Mouse (Mus musculus) MEL (cell line): ENCODE data around the gene Olfr545. TPM values are rescaled to one million over a fixed set of nuclear protein-coding genes. Genes with fewer than 3 reads are reported as not detected.

Experiments
- DNase-seq: peaks from one replicate; pipeline ENCODE4 v3.0.0; 2011; ENCODE audit warnings: low read depth, low spot score
- H3K27ac ChIP-seq: 2 replicates; pipeline ENCODE4 v1.5.1; 2012; ENCODE audit warnings: low read depth, mild to moderate bottlenecking, control low read depth, low read length, moderate library complexity; ENCODE audit not compliant: control insufficient read depth
- H3K27me3 ChIP-seq, 2 experiments: fragments of 150-350 bp in 1 of 2; sonication (generic) in 1 of 2; 2 replicates each; pipeline ENCODE4 v1.6.1; 2012; ENCODE audit warnings: low read length in 2 of 2, mild to moderate bottlenecking in 2 of 2, improper control_type of control experiment in 1 of 2, moderate library complexity in 1 of 2; ENCODE audit not compliant: insufficient read depth in 2 of 2, control insufficient read depth in 1 of 2
- H3K36me3 ChIP-seq, 2 experiments: 2 replicates each; pipeline ENCODE4 v1.6.1; 2012 to 2014; ENCODE audit warnings: low read length in 2 of 2, improper control_type of control experiment in 1 of 2, inconsistent platforms in 1 of 2, mild to moderate bottlenecking in 1 of 2; ENCODE audit not compliant: insufficient read depth in 2 of 2, control insufficient read depth in 1 of 2
- H3K4me1 ChIP-seq, 2 experiments: fragments of 150-350 bp in 1 of 2; sonication (generic) in 1 of 2; 2 replicates each; pipeline ENCODE4 v1.6.1; 2012; ENCODE audit warnings: low read length in 2 of 2, improper control_type of control experiment in 1 of 2, mild to moderate bottlenecking in 1 of 2; ENCODE audit not compliant: insufficient read depth in 2 of 2, control insufficient read depth in 1 of 2
- H3K4me3 ChIP-seq, 2 experiments: fragments of 150-350 bp in 1 of 2; sonication (generic) in 1 of 2; 2 replicates each; pipeline ENCODE4 v1.5.1; 2012; ENCODE audit warnings: low read depth in 2 of 2, low read length in 2 of 2, mild to moderate bottlenecking in 2 of 2, moderate library complexity in 2 of 2, control low read depth in 1 of 2, improper control_type of control experiment in 1 of 2; ENCODE audit not compliant: control insufficient read depth in 1 of 2, insufficient read depth in 1 of 2
- H3K79me2 ChIP-seq: 2 replicates; pipeline ENCODE4 v1.6.1; 2012; ENCODE audit warnings: mild to moderate bottlenecking, low read length, moderate library complexity; ENCODE audit not compliant: control insufficient read depth, poor library complexity, insufficient read depth
- H3K9ac ChIP-seq: 2 replicates; pipeline ENCODE4 v1.6.1; 2012; ENCODE audit warnings: low read depth, mild to moderate bottlenecking, control low read depth, low read length, moderate library complexity; ENCODE audit not compliant: control insufficient read depth, poor library complexity, severe bottlenecking
- H3K9me3 ChIP-seq: fragments of 150-350 bp; sonication (generic); replicated peaks from 2 replicates; pipeline ENCODE4 v1.6.1; 2012; ENCODE audit warnings: mild to moderate bottlenecking, low read length, improper control_type of control experiment, moderate library complexity; ENCODE audit not compliant: insufficient read depth
- EP300 ChIP-seq, 2 experiments: IDR thresholded peaks; 2 replicates each; pipeline ENCODE4 v1.6.1; 2011; ENCODE audit warnings: improper control_type of control experiment in 2 of 2, low read length in 2 of 2, low read depth in 1 of 2, mild to moderate bottlenecking in 1 of 2
- GABPA ChIP-seq: IDR thresholded peaks from 2 replicates; pipeline ENCODE4 v1.6.1; 2012; ENCODE audit warnings: low read depth, mild to moderate bottlenecking, inconsistent platforms, low read length, improper control_type of control experiment, moderate library complexity
- HCFC1 ChIP-seq: IDR thresholded peaks from 2 replicates; pipeline ENCODE4 v1.6.1; 2012; ENCODE audit warnings: low read depth, mild to moderate bottlenecking, inconsistent platforms, low read length, improper control_type of control experiment, moderate library complexity
- MAFK ChIP-seq: IDR thresholded peaks from 2 replicates; pipeline ENCODE4 v1.6.1; 2011; ENCODE audit warnings: low read depth, mild to moderate bottlenecking, low read length, improper control_type of control experiment, borderline replicate concordance
- MAZ ChIP-seq: IDR thresholded peaks from 2 replicates; pipeline ENCODE4 v1.6.1; 2012; ENCODE audit warnings: low read depth, mild to moderate bottlenecking, inconsistent platforms, low read length, improper control_type of control experiment
- MXI1 ChIP-seq: IDR thresholded peaks from 2 replicates; pipeline ENCODE4 v1.6.1; 2011; ENCODE audit warnings: mild to moderate bottlenecking, low read depth, low read length, improper control_type of control experiment
- MYB ChIP-seq: IDR thresholded peaks from 2 replicates; pipeline ENCODE4 v1.6.1; 2011; ENCODE audit warnings: mild to moderate bottlenecking, low read depth, low read length, improper control_type of control experiment
- MYC ChIP-seq: IDR thresholded peaks from 2 replicates; pipeline ENCODE4 v1.6.1; 2011; ENCODE audit warnings: low read depth, mild to moderate bottlenecking, low read length, improper control_type of control experiment, moderate library complexity
- NRF1 ChIP-seq: IDR thresholded peaks from 2 replicates; pipeline ENCODE4 v1.6.1; 2014; ENCODE audit warnings: low read depth, mild to moderate bottlenecking, inconsistent platforms, low read length, improper control_type of control experiment, moderate library complexity; ENCODE audit not compliant: poor library complexity, insufficient read depth, severe bottlenecking
- POLR2AphosphoS2 ChIP-seq: IDR thresholded peaks from 2 replicates; pipeline ENCODE4 v1.6.1; 2011; ENCODE audit warnings: low read length, improper control_type of control experiment
- RCOR1 ChIP-seq: IDR thresholded peaks from 2 replicates; pipeline ENCODE4 v1.6.1; 2012; ENCODE audit warnings: low read depth, mild to moderate bottlenecking, inconsistent platforms, low read length, improper control_type of control experiment
- SIN3A ChIP-seq: IDR thresholded peaks from 2 replicates; pipeline ENCODE4 v1.6.1; 2012; ENCODE audit warnings: low read length, improper control_type of control experiment, inconsistent platforms
- SMC3 ChIP-seq: IDR thresholded peaks from 2 replicates; pipeline ENCODE4 v1.6.1; 2011; ENCODE audit warnings: low read depth, low read length, improper control_type of control experiment
- TAL1 ChIP-seq: IDR thresholded peaks from 2 replicates; pipeline ENCODE4 v1.6.1; 2012; ENCODE audit warnings: mild to moderate bottlenecking, inconsistent platforms, low read length, moderate library complexity, mixed read lengths
- TBP ChIP-seq: IDR thresholded peaks from 2 replicates; pipeline ENCODE4 v1.8.0; 2011; ENCODE audit warnings: low read depth, low read length, improper control_type of control experiment
- UBTF ChIP-seq: IDR thresholded peaks from 2 replicates; pipeline ENCODE4 v1.6.1; 2012; ENCODE audit warnings: low read depth, mild to moderate bottlenecking, inconsistent platforms, low read length, improper control_type of control experiment, moderate library complexity, borderline replicate concordance; ENCODE audit not compliant: insufficient read depth
- USF2 ChIP-seq, 2 experiments: IDR thresholded peaks; 2 replicates each; pipeline ENCODE4 v1.6.1; 2011 to 2012; ENCODE audit warnings: improper control_type of control experiment in 2 of 2, low read length in 2 of 2, borderline replicate concordance in 1 of 2, inconsistent platforms in 1 of 2, low read depth in 1 of 2, mild to moderate bottlenecking in 1 of 2; ENCODE audit not compliant: insufficient read depth in 1 of 2
- ZC3H11A ChIP-seq: IDR thresholded peaks from 2 replicates; pipeline ENCODE4 v1.6.1; 2012; ENCODE audit warnings: low read depth, mild to moderate bottlenecking, inconsistent platforms, low read length, improper control_type of control experiment
- ZKSCAN1 ChIP-seq: IDR thresholded peaks from 2 replicates; pipeline ENCODE4 v1.6.1; 2012; ENCODE audit warnings: low read depth, mild to moderate bottlenecking, inconsistent platforms, low read length, improper control_type of control experiment, moderate library complexity
- ZMIZ1 ChIP-seq: IDR thresholded peaks from 2 replicates; pipeline ENCODE4 v1.6.1; 2012; ENCODE audit warnings: low read depth, mild to moderate bottlenecking, inconsistent platforms, low read length, improper control_type of control experiment, moderate library complexity
- polyA plus RNA-seq, 2 experiments: library from polyadenylated mRNA; stranded (reverse) in 1 of 2; unstranded in 1 of 2; fragments of >175 nt in 1 of 2; fragments of >200 nt in 1 of 2; gene quantifications; 2 replicates each; pipeline versions ENCODE4 v1.2.1 to v1.2.4; 2012; ENCODE audit warnings: low replicate concordance in 2 of 2, low read depth in 1 of 2; ENCODE audit not compliant: insufficient read length in 2 of 2, insufficient read depth in 1 of 2, missing spikeins in 1 of 2
- total RNA-seq: library from RNA; depleted of rRNA; stranded (reverse); fragments of 300-350 nt; gene quantifications from 2 replicates; pipeline ENCODE4 v1.2.3, GENCODE M21; 2012

Olfr545 gene
- total and polyA plus RNA-seq, 3 experiments, result 0.12 to 0.25 TPM; not detected in 1

DNA sequence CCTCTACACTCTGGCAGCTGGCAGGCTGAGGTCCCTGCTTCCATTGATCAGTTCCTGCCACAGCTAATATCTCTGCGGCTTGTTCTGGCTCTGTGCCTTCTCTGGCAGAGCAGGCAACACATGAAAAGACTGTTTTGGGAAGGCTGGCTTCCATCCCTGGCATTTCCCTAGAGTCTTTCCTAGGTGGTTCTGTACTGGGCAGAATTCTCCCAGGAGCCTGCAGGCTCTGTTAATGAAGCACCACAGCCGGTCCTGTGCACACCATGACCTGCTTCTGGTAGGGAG is 17.6 kb upstream of the Olfr545 start:
- H3K9me3 ChIP-seq, result no peaks in the 10 kb centered on the region
- H3K27me3 ChIP-seq, result peaks cover 5 to 6% of the 10 kb centered on the region in 2 experiments; a peak in 3 of 4 replicates
- DNase-seq, result no peak
- peaks cover 0 to 6% of the 10 kb centered on the region in 2 experiments; a peak in 1 of 4 replicates for H3K36me3 ChIP-seq
- TF ChIP-seq ZKSCAN1 (no peak), USF2 (IDR thresholded peaks at IDR 0.05; ENCODE audit: borderline replicate concordance in 1 of 2, insufficient read depth in 1 of 2, low read depth in 1 of 2, low read length in 2 of 2) (no peak), ZC3H11A (no peak), EP300 (IDR thresholded peaks at IDR 0.05; ENCODE audit: low read depth in 1 of 2, low read length in 2 of 2) (no peak), MYB (no peak), NRF1 (no peak), SIN3A (no peak), TBP (no peak), HCFC1 (no peak), MAFK (no peak), GABPA (no peak), MXI1 (no peak), SMC3 (no peak), TAL1 (no peak), MAZ (no peak), UBTF (no peak), POLR2AphosphoS2 (no peak), MYC (no peak), RCOR1 (no peak), ZMIZ1 (no peak)
- peaks cover 2 to 11% of the 10 kb centered on the region in 2 experiments; a peak in 3 of 4 replicates for H3K4me1 ChIP-seq
- no peak overlapping the region for H3K4me3 ChIP-seq
- H3K27ac ChIP-seq, result no peak overlapping the region
- peaks cover 1% of the 10 kb centered on the region; the same call in 1 of the 2 replicates for H3K79me2 ChIP-seq
- no peak overlapping the region for H3K9ac ChIP-seq
